Mouse (Mus musculus): ENCODE measurements at regions not wholly inside any gene's neighbourhood (a gene's known extent, or its start where the extent isn't known, plus 50 kb on each side); places are given as distances from the start of the nearest gene placed in this dataset.

DNA sequence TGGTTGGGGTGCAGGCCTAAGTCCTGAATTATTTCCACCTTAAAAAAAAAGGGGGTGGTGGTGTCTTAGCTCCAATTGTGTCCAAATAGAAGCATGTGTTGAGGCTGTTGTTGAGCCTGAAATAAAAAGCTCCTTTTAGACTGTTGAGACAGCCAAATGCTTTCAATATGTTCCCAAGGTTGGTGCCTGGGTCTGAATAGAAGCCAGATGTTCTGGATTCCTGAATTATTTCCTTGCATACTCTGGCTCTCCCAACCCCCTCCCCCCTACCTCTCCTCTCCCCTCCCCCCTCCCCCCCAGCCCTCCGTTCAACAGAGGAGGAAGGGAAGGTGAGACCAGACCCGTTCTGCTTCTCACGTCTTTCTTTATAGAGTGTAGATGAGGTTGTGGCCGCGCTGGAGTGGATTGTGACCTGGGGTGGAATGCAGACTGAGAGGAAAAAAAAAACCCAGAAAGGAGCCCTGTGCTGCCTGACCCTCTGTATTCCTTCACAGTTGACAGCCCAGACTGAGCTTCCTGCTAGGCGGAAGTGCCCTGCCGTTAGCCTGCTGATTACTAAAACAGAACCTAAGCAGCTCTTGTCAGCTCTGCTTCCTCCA, 50.9 kb upstream of the Ubash3b start:
- peak; percentile 76 for ATAC-seq (replicated peaks; ENCODE audit: low read depth, poor library complexity, severe bottlenecking)

GRCm38 (mm10) chr9:41211865-41212302, 50.4 kb upstream of the Ubash3b start:
- no peak for ATAC-seq (replicated peaks; ENCODE audit: low read depth, poor library complexity, severe bottlenecking)

Data from common myeloid progenitor, adult 5-6 weeks (primary cell).